Mouse (Mus musculus): ENCODE data around the gene Khdc4. TPM values are rescaled to one million over a fixed set of nuclear protein-coding genes. Genes with fewer than 3 reads are reported as not detected.

Khdc4 gene
- total and polyA plus RNA-seq, 2 experiments from 2014 or later, result 66.1 to 74.4 TPM

DNA sequence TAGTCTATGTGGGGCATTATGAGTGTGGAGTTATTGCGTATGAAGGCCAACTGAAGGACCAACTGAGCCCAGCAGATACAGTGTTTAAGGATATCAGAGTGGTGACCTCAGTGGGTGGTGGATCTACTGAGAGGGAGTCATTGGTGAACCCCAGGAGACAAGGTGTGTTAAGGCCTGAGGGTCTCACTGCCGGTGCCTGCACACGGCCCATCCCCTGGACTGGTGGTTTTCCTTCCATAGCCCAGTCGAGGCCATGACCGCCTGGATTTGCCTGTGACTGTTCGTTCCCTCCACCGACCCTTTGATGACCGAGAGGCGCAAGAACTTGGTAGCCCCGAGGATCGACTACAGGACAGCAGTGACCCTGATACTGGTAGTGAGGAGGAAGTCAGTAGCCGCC lies 39.7 kb upstream of the Khdc4 start:
- Histone ChIP-seq H3K4me2 (ENCODE audit: low read depth, low read length) (no peak overlapping the region), H3K4me1 (ENCODE audit: insufficient read depth, low read length) (no peaks in the 10 kb centered on the region), H3K9ac (replicated peaks; ENCODE audit: low read length) (no peak overlapping the region), H3K9me3 (ENCODE audit: low read length) (no peaks in the 10 kb centered on the region), H3K36me3 (ENCODE audit: insufficient read depth, low read length) (peaks cover 73% of the 10 kb centered on the region), H3K27ac (no peak overlapping the region), H3K4me3 (ENCODE audit: low read length) (no peak overlapping the region), H3K27me3 (ENCODE audit: insufficient read depth, low read length) (no peaks in the 10 kb centered on the region)
- TF ChIP-seq CTCF (IDR thresholded peaks at IDR 0.05; ENCODE audit: low read depth), result no peak
- DNase-seq (ENCODE audit: low spot score), result no peak
- ATAC-seq, result no peak
- WGBS, result 94% methylated on average over 12 of the region's 12 CpGs

DNA sequence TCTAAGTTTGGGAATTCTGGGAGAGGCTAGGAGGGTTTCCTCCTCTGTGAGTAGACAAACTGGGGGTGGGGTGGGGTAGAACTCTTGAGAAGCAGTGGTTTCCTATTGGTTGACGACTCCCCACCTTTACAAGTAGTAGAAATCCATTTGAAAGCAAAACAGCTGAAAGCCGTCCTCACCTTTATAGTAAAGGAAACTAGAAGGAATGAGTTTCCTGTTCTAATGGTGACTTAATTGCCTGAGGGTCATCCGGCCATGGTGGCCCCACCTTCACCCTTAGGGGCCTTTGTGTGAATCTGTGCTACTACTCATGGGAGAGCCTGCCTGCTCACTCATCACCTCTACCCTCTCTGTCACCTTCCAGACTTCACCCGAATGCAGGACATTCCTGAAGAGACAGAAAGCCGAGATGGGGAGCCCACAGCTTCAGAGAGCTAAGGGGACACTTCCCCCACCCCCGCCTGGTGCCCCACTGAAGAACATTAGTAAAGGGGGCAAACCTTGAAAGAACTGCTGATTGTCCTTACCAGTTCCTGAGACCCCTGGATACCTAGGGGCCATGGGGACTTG lies 39.1 kb upstream of the Khdc4 start:
- H3K9me3 ChIP-seq (ENCODE audit: low read length), result no peaks in the 10 kb centered on the region
- H3K4me3 ChIP-seq (ENCODE audit: low read length), result no peak overlapping the region
- 82% methylated on average over 6 of the region's 6 CpGs for WGBS
- H3K27ac ChIP-seq, result no peak overlapping the region
- no peak for DNase-seq (ENCODE audit: low spot score)
- H3K27me3 ChIP-seq (ENCODE audit: insufficient read depth, low read length), result no peaks in the 10 kb centered on the region
- no peaks in the 10 kb centered on the region for H3K4me1 ChIP-seq (ENCODE audit: insufficient read depth, low read length)
- no peak for TF ChIP-seq CTCF (IDR thresholded peaks at IDR 0.05; ENCODE audit: low read depth)
- no peak overlapping the region for H3K4me2 ChIP-seq (ENCODE audit: low read depth, low read length)
- peaks cover 69% of the 10 kb centered on the region for H3K36me3 ChIP-seq (ENCODE audit: insufficient read depth, low read length)
- no peak overlapping the region for H3K9ac ChIP-seq (replicated peaks; ENCODE audit: low read length)
- ATAC-seq, result no peak

DNA sequence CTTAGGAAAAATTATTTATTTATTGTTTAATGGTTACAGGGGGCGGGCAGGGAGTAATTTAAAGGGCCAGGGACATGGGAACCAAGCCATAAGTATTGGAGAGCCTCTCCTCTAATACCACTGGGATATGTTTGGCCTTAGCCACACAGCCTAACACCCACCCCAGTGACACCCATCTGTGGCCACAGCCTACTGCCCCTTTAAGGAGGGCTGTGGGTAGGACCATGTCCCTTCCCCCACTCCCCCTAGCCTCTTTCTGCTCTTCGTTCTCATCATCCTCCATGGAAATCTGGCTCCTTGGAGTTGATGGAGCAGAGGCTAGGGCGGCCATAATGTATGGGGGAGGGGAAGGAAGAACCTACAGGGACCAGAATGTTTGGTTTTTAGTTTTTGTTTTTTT lies 38.5 kb upstream of the Khdc4 start:
- H3K27me3 ChIP-seq (ENCODE audit: insufficient read depth, low read length), result no peaks in the 10 kb centered on the region
- no peak for ATAC-seq
- no peak overlapping the region for H3K4me2 ChIP-seq (ENCODE audit: low read depth, low read length)
- no peaks in the 10 kb centered on the region for H3K4me1 ChIP-seq (ENCODE audit: insufficient read depth, low read length)
- no peaks in the 10 kb centered on the region for H3K9me3 ChIP-seq (ENCODE audit: low read length)
- H3K27ac ChIP-seq, result no peak overlapping the region
- WGBS, result 88% methylated on average over 3 of the region's 3 CpGs
- no peak for DNase-seq (ENCODE audit: low spot score)
- H3K9ac ChIP-seq (replicated peaks; ENCODE audit: low read length), result no peak overlapping the region
- no peak overlapping the region for H3K4me3 ChIP-seq (ENCODE audit: low read length)
- TF ChIP-seq CTCF (IDR thresholded peaks at IDR 0.05; ENCODE audit: low read depth), result no peak
- H3K36me3 ChIP-seq (ENCODE audit: insufficient read depth, low read length), result peaks cover 63% of the 10 kb centered on the region

DNA sequence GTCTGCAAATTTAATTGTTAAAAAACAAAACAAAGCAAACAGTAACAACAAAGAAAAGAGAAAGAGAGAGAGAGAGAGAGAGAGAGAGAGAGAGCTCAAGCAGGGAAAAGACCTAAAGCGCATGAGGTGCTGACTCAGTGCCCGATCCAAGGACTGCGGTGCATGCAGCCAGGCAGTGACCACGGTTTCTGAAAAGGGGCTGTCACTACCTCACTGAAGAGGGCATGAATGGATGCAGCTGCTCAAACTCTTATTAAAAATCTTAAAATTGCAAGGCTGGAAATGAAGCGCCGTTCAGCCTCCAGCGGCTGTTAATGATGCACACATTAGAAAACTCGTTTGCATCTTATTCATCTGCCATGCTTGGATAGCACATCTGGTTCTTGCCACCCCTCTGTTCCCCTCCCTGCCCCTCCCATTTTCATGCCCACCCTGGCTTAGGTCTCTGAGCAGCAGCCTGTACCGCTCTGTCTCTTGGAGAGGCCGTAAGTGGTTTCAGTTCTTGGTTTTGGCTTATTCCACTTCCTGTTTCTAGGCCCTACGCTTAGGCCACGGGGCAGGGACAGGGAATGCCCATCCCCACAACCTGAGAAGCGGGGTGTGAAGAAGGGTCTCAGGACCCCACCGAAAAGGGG lies 37.7 kb upstream of the Khdc4 start:
- Histone ChIP-seq H3K4me1 (ENCODE audit: insufficient read depth, low read length) (no peaks in the 10 kb centered on the region), H3K4me2 (ENCODE audit: low read depth, low read length) (no peak overlapping the region), H3K27ac (no peak overlapping the region), H3K27me3 (ENCODE audit: insufficient read depth, low read length) (no peaks in the 10 kb centered on the region), H3K9ac (replicated peaks; ENCODE audit: low read length) (no peak overlapping the region), H3K9me3 (ENCODE audit: low read length) (no peaks in the 10 kb centered on the region), H3K4me3 (ENCODE audit: low read length) (no peak overlapping the region), H3K36me3 (ENCODE audit: insufficient read depth, low read length) (peaks cover 55% of the 10 kb centered on the region)
- 85% methylated on average over 14 of the region's 14 CpGs for WGBS
- DNase-seq (ENCODE audit: low spot score) (peak; percentile 21), ATAC-seq (no peak; the same call in 1 of the 2 replicates)
- no peak for TF ChIP-seq CTCF (IDR thresholded peaks at IDR 0.05; ENCODE audit: low read depth)

DNA sequence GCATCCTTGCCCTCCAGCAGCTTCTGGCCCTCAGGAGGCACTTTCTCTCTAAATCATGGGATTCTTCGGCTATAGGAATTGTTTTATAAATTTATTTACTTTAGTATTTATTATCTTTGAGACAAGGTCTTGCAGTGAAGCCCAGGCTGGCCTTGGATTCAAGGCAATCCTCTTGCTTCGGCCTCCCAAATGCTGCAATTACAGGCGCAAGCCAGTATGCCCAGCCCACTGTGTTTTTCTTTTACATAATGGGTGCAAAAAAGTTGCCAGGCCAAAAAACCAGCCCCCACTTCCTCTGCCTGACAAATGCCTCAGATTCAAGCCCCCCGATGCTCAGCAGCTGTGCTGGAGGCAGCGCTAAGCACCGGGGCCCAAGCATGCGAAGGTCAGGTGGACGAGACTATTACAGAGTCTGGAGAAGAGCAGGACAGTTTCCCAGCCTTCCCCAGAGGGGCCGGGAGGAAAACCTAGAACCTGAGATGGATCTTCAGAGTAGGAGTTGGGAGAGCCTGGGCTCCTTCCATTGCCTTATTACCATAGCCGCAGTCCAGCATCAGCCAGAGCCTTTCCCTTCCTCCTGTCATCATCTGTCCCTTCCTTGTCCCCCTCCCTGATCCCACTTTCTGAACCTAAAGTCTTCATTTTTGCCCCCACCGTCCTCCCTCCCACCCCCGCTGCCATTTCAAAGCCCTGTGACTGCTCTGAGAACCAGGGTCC lies 37.0 kb upstream of the Khdc4 start:
- TF ChIP-seq CTCF (IDR thresholded peaks at IDR 0.05; ENCODE audit: low read depth), result no peak
- Histone ChIP-seq H3K4me2 (ENCODE audit: low read depth, low read length) (no peak overlapping the region), H3K36me3 (ENCODE audit: insufficient read depth, low read length) (peaks cover 48% of the 10 kb centered on the region), H3K27me3 (ENCODE audit: insufficient read depth, low read length) (no peaks in the 10 kb centered on the region), H3K4me1 (ENCODE audit: insufficient read depth, low read length) (no peaks in the 10 kb centered on the region), H3K9ac (replicated peaks; ENCODE audit: low read length) (no peak overlapping the region), H3K9me3 (ENCODE audit: low read length) (no peaks in the 10 kb centered on the region), H3K4me3 (ENCODE audit: low read length) (no peak overlapping the region), H3K27ac (no peak overlapping the region)
- WGBS, result 83% methylated on average over 12 of the region's 12 CpGs
- ATAC-seq (no peak), DNase-seq (ENCODE audit: low spot score) (no peak)

DNA sequence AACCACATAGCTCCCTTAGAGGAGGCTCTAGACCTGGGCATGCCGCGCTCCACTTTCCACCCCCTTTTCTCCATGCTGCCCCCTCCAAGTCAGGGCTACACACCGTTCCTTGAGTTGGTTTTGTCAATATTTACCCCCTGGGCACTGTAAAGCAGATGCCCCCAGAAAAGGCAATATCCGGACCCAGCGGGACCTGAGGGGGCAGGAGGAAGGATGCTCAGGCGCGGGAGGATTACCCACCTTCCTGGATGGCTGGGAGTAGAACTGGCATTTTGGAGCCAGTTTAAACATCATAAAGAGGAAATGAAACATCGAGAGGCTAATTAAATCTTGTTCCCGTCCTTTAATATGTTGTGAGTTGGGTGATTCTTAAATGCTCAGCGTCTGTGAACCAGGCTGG lies 36.4 kb upstream of the Khdc4 start:
- no peak for ATAC-seq

DNA sequence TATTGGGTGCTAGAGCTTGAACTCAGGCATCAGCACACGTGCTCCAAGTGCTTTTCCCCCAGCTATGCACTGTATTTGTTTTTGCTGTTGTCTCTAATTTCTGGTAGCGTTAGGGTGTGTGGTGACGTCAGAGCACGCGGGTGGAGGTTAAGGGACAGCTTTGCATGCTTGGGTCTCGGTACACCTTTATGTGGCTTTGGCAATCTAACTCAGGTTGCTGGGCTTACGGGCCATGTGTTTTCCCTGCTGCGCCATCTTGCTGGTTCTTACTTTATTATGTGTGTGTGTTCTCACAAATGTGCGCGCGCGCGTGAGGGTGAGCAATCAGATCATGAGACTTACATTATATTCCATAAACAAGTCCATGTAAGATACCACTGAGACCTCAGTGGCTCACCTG lies 35.6 kb upstream of the Khdc4 start:
- no peak overlapping the region for H3K9ac ChIP-seq (replicated peaks; ENCODE audit: low read length)
- TF ChIP-seq CTCF (IDR thresholded peaks at IDR 0.05; ENCODE audit: low read depth), result no peak
- H3K9me3 ChIP-seq (ENCODE audit: low read length), result no peaks in the 10 kb centered on the region
- no peak overlapping the region for H3K4me3 ChIP-seq (ENCODE audit: low read length)
- DNase-seq (ENCODE audit: low spot score) (no peak), ATAC-seq (no peak)
- no peak overlapping the region for H3K27ac ChIP-seq
- H3K4me2 ChIP-seq (ENCODE audit: low read depth, low read length), result no peak overlapping the region
- H3K4me1 ChIP-seq (ENCODE audit: insufficient read depth, low read length), result no peaks in the 10 kb centered on the region; the same call in 1 of the 2 replicates
- H3K27me3 ChIP-seq (ENCODE audit: insufficient read depth, low read length), result no peaks in the 10 kb centered on the region
- peaks cover 35% of the 10 kb centered on the region for H3K36me3 ChIP-seq (ENCODE audit: insufficient read depth, low read length)
- 93% methylated on average over 13 of the region's 13 CpGs for WGBS

More for the DNA sequence above, 36.4 kb upstream of the Khdc4 start:
- H3K9ac ChIP-seq (replicated peaks; ENCODE audit: low read length), result no peak overlapping the region
- no peak for TF ChIP-seq CTCF (IDR thresholded peaks at IDR 0.05; ENCODE audit: low read depth)
- H3K27me3 ChIP-seq (ENCODE audit: insufficient read depth, low read length), result no peaks in the 10 kb centered on the region
- no peaks in the 10 kb centered on the region for H3K4me1 ChIP-seq (ENCODE audit: insufficient read depth, low read length)
- DNase-seq (ENCODE audit: low spot score), result no peak
- H3K9me3 ChIP-seq (ENCODE audit: low read length), result no peaks in the 10 kb centered on the region
- no peak overlapping the region for H3K4me2 ChIP-seq (ENCODE audit: low read depth, low read length)
- H3K36me3 ChIP-seq (ENCODE audit: insufficient read depth, low read length), result peaks cover 42% of the 10 kb centered on the region
- no peak overlapping the region for H3K4me3 ChIP-seq (ENCODE audit: low read length)
- no peak overlapping the region for H3K27ac ChIP-seq
- 79% methylated on average over 10 of the region's 10 CpGs for WGBS
